Mouse (Mus musculus): ENCODE data around the gene Vmn1r69.

DNA sequence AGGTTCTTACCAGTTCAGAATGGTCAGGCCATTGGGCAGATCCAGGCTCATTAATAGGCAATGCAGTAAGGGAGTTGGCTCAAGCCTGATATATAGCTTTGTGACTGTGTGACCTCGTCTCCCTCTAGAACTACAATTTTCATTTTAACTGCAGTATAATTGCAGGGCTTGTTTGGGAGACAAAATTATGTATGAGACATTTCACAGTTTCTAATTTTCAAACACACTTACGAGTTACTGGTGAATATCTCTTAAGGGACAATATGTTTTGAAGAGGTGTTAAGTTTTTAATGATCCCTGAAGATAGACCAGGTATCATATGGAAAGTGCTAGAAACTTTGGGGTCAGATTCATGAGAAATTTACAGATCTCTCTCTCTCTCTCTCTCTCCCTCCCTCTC, 55.1 kb downstream of the Vmn1r69 start, which contains the start of gene Vmn1r68:
- TF ChIP-seq MAFK (IDR thresholded peaks at IDR 0.05; ENCODE audit: insufficient replicate concordance, low read length) (no peak), POLR2A (IDR thresholded peaks at IDR 0.05; ENCODE audit: low read depth, low read length) (no peak), E2F4 (IDR thresholded peaks at IDR 0.05; ENCODE audit: insufficient replicate concordance, low read depth, low read length) (no peak), ZMIZ1 (IDR thresholded peaks at IDR 0.05; ENCODE audit: low read depth, low read length) (no peak), USF1 (IDR thresholded peaks at IDR 0.05; ENCODE audit: low read depth, low read length) (no peak), ETS1 (conservative IDR thresholded peaks at IDR 0.05; ENCODE audit: low read depth, low read length) (no peak), ZNF384 (IDR thresholded peaks at IDR 0.05; ENCODE audit: low read depth, low read length) (no peak), HCFC1 (IDR thresholded peaks at IDR 0.05; ENCODE audit: low read depth, low read length) (no peak), USF2 (conservative IDR thresholded peaks at IDR 0.05; ENCODE audit: low read depth, low read length) (no peak), NELFE (IDR thresholded peaks at IDR 0.05; ENCODE audit: low read depth, low read length) (no peak), CTCF (conservative IDR thresholded peaks at IDR 0.05 in 1 of 2, IDR thresholded peaks at IDR 0.05 in 1 of 2; ENCODE audit: low read depth in 2 of 2, low read length in 2 of 2) (no peak), GABPA (IDR thresholded peaks at IDR 0.05; ENCODE audit: insufficient replicate concordance, low read depth, low read length) (no peak), ZKSCAN1 (IDR thresholded peaks at IDR 0.05; ENCODE audit: borderline replicate concordance, low read depth, low read length) (no peak), EP300 (IDR thresholded peaks at IDR 0.05; ENCODE audit: low read length) (no peak)
